Mouse (Mus musculus): ENCODE measurements at regions not wholly inside any gene's neighbourhood (a gene's known extent, or its start where the extent isn't known, plus 50 kb on each side); places are given as distances from the start of the nearest gene placed in this dataset.

GRCm38 (mm10) chr7:113145046-113145445 lies 62.2 kb upstream of the Arntl start:
- Histone ChIP-seq H3K9ac (ENCODE audit: low read depth, low read length) (no peak overlapping the region), H3K36me3 (ENCODE audit: control insufficient read depth, insufficient read depth, low read length) (no peaks in the 10 kb centered on the region), H3K27ac (ENCODE audit: low read length) (no peak overlapping the region), H3K9me3 (replicated peaks; ENCODE audit: control insufficient read depth, low read length, poor library complexity, severe bottlenecking) (no peaks in the 10 kb centered on the region), H3K4me1 (ENCODE audit: control insufficient read depth, insufficient read depth, low read length) (peaks cover 19% of the 10 kb centered on the region), H3K4me3 (ENCODE audit: low read depth, low read length) (no peak overlapping the region), H3K27me3 (ENCODE audit: control insufficient read depth, insufficient read depth, low read depth, low read length) (no peaks in the 10 kb centered on the region), H3K4me2 (ENCODE audit: low read length) (no peak overlapping the region)
- 89% methylated on average over 8 of the region's 8 CpGs for WGBS
- no peak for ATAC-seq

GRCm38 (mm10) chr7:113146108-113146507 lies 61.2 kb upstream of the Arntl start:
- no peaks in the 10 kb centered on the region for H3K27me3 ChIP-seq (ENCODE audit: control insufficient read depth, insufficient read depth, low read depth, low read length)
- WGBS, result 84% methylated on average over 2 of the region's 2 CpGs
- H3K4me3 ChIP-seq (ENCODE audit: low read depth, low read length), result no peak overlapping the region
- H3K4me1 ChIP-seq (ENCODE audit: control insufficient read depth, insufficient read depth, low read length), result peaks cover 19% of the 10 kb centered on the region
- no peak for ATAC-seq
- H3K4me2 ChIP-seq (ENCODE audit: low read length), result no peak overlapping the region
- H3K9ac ChIP-seq (ENCODE audit: low read depth, low read length), result no peak overlapping the region
- no peaks in the 10 kb centered on the region for H3K36me3 ChIP-seq (ENCODE audit: control insufficient read depth, insufficient read depth, low read length)
- H3K27ac ChIP-seq (ENCODE audit: low read length), result no peak overlapping the region
- no peaks in the 10 kb centered on the region for H3K9me3 ChIP-seq (replicated peaks; ENCODE audit: control insufficient read depth, low read length, poor library complexity, severe bottlenecking)

- Histone ChIP-seq H3K9ac (ENCODE audit: low read depth, low read length) (no peak overlapping the region), H3K4me3 (ENCODE audit: low read depth, low read length) (no peak overlapping the region), H3K4me2 (ENCODE audit: low read length) (no peak overlapping the region), H3K27ac (ENCODE audit: low read length) (no peak overlapping the region), H3K9me3 (replicated peaks; ENCODE audit: control insufficient read depth, low read length, poor library complexity, severe bottlenecking) (no peaks in the 10 kb centered on the region), H3K4me1 (ENCODE audit: control insufficient read depth, insufficient read depth, low read length) (peaks cover 18% of the 10 kb centered on the region), H3K27me3 (ENCODE audit: control insufficient read depth, insufficient read depth, low read depth, low read length) (no peaks in the 10 kb centered on the region), H3K36me3 (ENCODE audit: control insufficient read depth, insufficient read depth, low read length) (no peaks in the 10 kb centered on the region)
- WGBS, result 92% methylated on average over 9 of the region's 9 CpGs
- no peak for ATAC-seq
Observed at GRCm38 (mm10) chr7:113146526-113146925, 60.7 kb upstream of the Arntl start.

GRCm38 (mm10) chr7:113147391-113148332 lies 59.6 kb upstream of the Arntl start:
- H3K9ac ChIP-seq (ENCODE audit: low read depth, low read length), result no peak overlapping the region
- no peaks in the 10 kb centered on the region for H3K27me3 ChIP-seq (ENCODE audit: control insufficient read depth, insufficient read depth, low read depth, low read length)
- peaks cover 9% of the 10 kb centered on the region for H3K4me1 ChIP-seq (ENCODE audit: control insufficient read depth, insufficient read depth, low read length)
- no peaks in the 10 kb centered on the region for H3K36me3 ChIP-seq (ENCODE audit: control insufficient read depth, insufficient read depth, low read length)
- no peak overlapping the region for H3K27ac ChIP-seq (ENCODE audit: low read length)
- H3K4me3 ChIP-seq (ENCODE audit: low read depth, low read length), result no peak overlapping the region
- 9% methylated on average over 16 of the region's 16 CpGs for WGBS
- no peaks in the 10 kb centered on the region for H3K9me3 ChIP-seq (replicated peaks; ENCODE audit: control insufficient read depth, low read length, poor library complexity, severe bottlenecking)
- ATAC-seq, result no peak
- H3K4me2 ChIP-seq (ENCODE audit: low read length), result no peak overlapping the region

GRCm38 (mm10) chr7:113148700-113149099 lies 58.6 kb upstream of the Arntl start:
- Histone ChIP-seq H3K4me1 (ENCODE audit: control insufficient read depth, insufficient read depth, low read length) (peaks cover 9% of the 10 kb centered on the region), H3K27me3 (ENCODE audit: control insufficient read depth, insufficient read depth, low read depth, low read length) (no peaks in the 10 kb centered on the region), H3K4me2 (ENCODE audit: low read length) (no peak overlapping the region), H3K27ac (ENCODE audit: low read length) (no peak overlapping the region), H3K4me3 (ENCODE audit: low read depth, low read length) (no peak overlapping the region), H3K9me3 (replicated peaks; ENCODE audit: control insufficient read depth, low read length, poor library complexity, severe bottlenecking) (no peaks in the 10 kb centered on the region), H3K9ac (ENCODE audit: low read depth, low read length) (no peak overlapping the region), H3K36me3 (ENCODE audit: control insufficient read depth, insufficient read depth, low read length) (no peaks in the 10 kb centered on the region)
- ATAC-seq, result no peak
- 91% methylated on average over 6 of the region's 6 CpGs for WGBS

GRCm38 (mm10) chr7:113149966-113150470 lies 57.2 kb upstream of the Arntl start:
- Histone ChIP-seq H3K9ac (ENCODE audit: low read depth, low read length) (no peak overlapping the region), H3K9me3 (replicated peaks; ENCODE audit: control insufficient read depth, low read length, poor library complexity, severe bottlenecking) (no peaks in the 10 kb centered on the region), H3K27me3 (ENCODE audit: control insufficient read depth, insufficient read depth, low read depth, low read length) (no peaks in the 10 kb centered on the region), H3K36me3 (ENCODE audit: control insufficient read depth, insufficient read depth, low read length) (no peaks in the 10 kb centered on the region), H3K4me2 (ENCODE audit: low read length) (no peak overlapping the region), H3K27ac (ENCODE audit: low read length) (no peak overlapping the region), H3K4me1 (ENCODE audit: control insufficient read depth, insufficient read depth, low read length) (peaks cover 9% of the 10 kb centered on the region), H3K4me3 (ENCODE audit: low read depth, low read length) (no peak overlapping the region)
- WGBS, result 82% methylated on average over 4 of the region's 4 CpGs
- ATAC-seq, result no peak

GRCm38 (mm10) chr7:113150789-113151188 lies 56.5 kb upstream of the Arntl start:
- Histone ChIP-seq H3K4me3 (ENCODE audit: low read depth, low read length) (no peak overlapping the region), H3K9ac (ENCODE audit: low read depth, low read length) (no peak overlapping the region), H3K27me3 (ENCODE audit: control insufficient read depth, insufficient read depth, low read depth, low read length) (no peaks in the 10 kb centered on the region), H3K27ac (ENCODE audit: low read length) (no peak overlapping the region), H3K9me3 (replicated peaks; ENCODE audit: control insufficient read depth, low read length, poor library complexity, severe bottlenecking) (no peaks in the 10 kb centered on the region), H3K36me3 (ENCODE audit: control insufficient read depth, insufficient read depth, low read length) (no peaks in the 10 kb centered on the region), H3K4me1 (ENCODE audit: control insufficient read depth, insufficient read depth, low read length) (peaks cover 9% of the 10 kb centered on the region), H3K4me2 (ENCODE audit: low read length) (no peak overlapping the region)
- 45% methylated on average over 6 of the region's 6 CpGs for WGBS
- no peak for ATAC-seq

GRCm38 (mm10) chr7:113151499-113151898 lies 55.8 kb upstream of the Arntl start:
- ATAC-seq, result no peak
- H3K4me3 ChIP-seq (ENCODE audit: low read depth, low read length), result no peak overlapping the region
- H3K27me3 ChIP-seq (ENCODE audit: control insufficient read depth, insufficient read depth, low read depth, low read length), result no peaks in the 10 kb centered on the region
- no peaks in the 10 kb centered on the region for H3K36me3 ChIP-seq (ENCODE audit: control insufficient read depth, insufficient read depth, low read length)
- peak overlapping the region; percentile 38; the same call in 1 of the 2 replicates for H3K27ac ChIP-seq (ENCODE audit: low read length)
- WGBS, result 50% methylated on average over 6 of the region's 6 CpGs
- H3K4me1 ChIP-seq (ENCODE audit: control insufficient read depth, insufficient read depth, low read length), result peaks cover 9% of the 10 kb centered on the region
- H3K9ac ChIP-seq (ENCODE audit: low read depth, low read length), result no peak overlapping the region
- no peaks in the 10 kb centered on the region for H3K9me3 ChIP-seq (replicated peaks; ENCODE audit: control insufficient read depth, low read length, poor library complexity, severe bottlenecking)
- no peak overlapping the region for H3K4me2 ChIP-seq (ENCODE audit: low read length)

- no peaks in the 10 kb centered on the region for H3K9me3 ChIP-seq (replicated peaks; ENCODE audit: control insufficient read depth, low read length, poor library complexity, severe bottlenecking)
- 85% methylated on average over 2 of the region's 2 CpGs for WGBS
- no peak overlapping the region for H3K4me3 ChIP-seq (ENCODE audit: low read depth, low read length)
- H3K27ac ChIP-seq (ENCODE audit: low read length), result no peak overlapping the region
- H3K9ac ChIP-seq (ENCODE audit: low read depth, low read length), result no peak overlapping the region
- no peak overlapping the region for H3K4me2 ChIP-seq (ENCODE audit: low read length)
- H3K36me3 ChIP-seq (ENCODE audit: control insufficient read depth, insufficient read depth, low read length), result no peaks in the 10 kb centered on the region
- no peaks in the 10 kb centered on the region for H3K4me1 ChIP-seq (ENCODE audit: control insufficient read depth, insufficient read depth, low read length)
- H3K27me3 ChIP-seq (ENCODE audit: control insufficient read depth, insufficient read depth, low read depth, low read length), result no peaks in the 10 kb centered on the region
- no peak for ATAC-seq
Observed at GRCm38 (mm10) chr7:113153386-113153785, 53.9 kb upstream of the Arntl start.

Measured in midbrain, embryonic 16.5 days (tissue).